Mouse (Mus musculus): Measurements from ENCODE around the gene Slc5a12.

Gene Slc5a12

GRCm38 (mm10) chr2:110596932-110597331, at the start of gene Slc5a12:
Gene Slc5a12 (plus strand): TSS chr2:110597298.
- no peak for DNase-seq (ENCODE audit: extremely low spot score, low spot score)

- no peak for DNase-seq (ENCODE audit: extremely low spot score, low spot score)
These were observed 41.0 kb upstream of the Slc5a12 start for GRCm38 (mm10) chr2:110556098-110556497.

- DNase-seq (ENCODE audit: extremely low spot score, low spot score) = no peak
These were observed 34.5 kb upstream of the Slc5a12 start for GRCm38 (mm10) chr2:110562621-110563020.

- DNase-seq (ENCODE audit: extremely low spot score, low spot score) = peak; percentile 55
These were observed 32.1 kb upstream of the Slc5a12 start for GRCm38 (mm10) chr2:110564673-110565627.

GRCm38 (mm10) chr2:110586692-110587091, 10.4 kb upstream of the Slc5a12 start:
- no peak for DNase-seq (ENCODE audit: extremely low spot score, low spot score)

GRCm38 (mm10) chr2:110590007-110590406, 7.1 kb upstream of the Slc5a12 start:
- DNase-seq (ENCODE audit: extremely low spot score, low spot score) = no peak

GRCm38 (mm10) chr2:110592276-110592675, 4.8 kb upstream of the Slc5a12 start:
- DNase-seq (ENCODE audit: extremely low spot score, low spot score) = no peak

- no peak for DNase-seq (ENCODE audit: extremely low spot score, low spot score)
These were observed 47.3 kb downstream of the Slc5a12 start for GRCm38 (mm10) chr2:110644358-110644757.

- DNase-seq (ENCODE audit: extremely low spot score, low spot score) = no peak
These were observed 47.7 kb downstream of the Slc5a12 start for GRCm38 (mm10) chr2:110644846-110645245.

GRCm38 (mm10) chr2:110663329-110663728, 66.2 kb downstream of the Slc5a12 start:
- no peak for DNase-seq (ENCODE audit: extremely low spot score, low spot score)

- no peak for DNase-seq (ENCODE audit: extremely low spot score, low spot score)
These were observed 74.0 kb downstream of the Slc5a12 start for GRCm38 (mm10) chr2:110671071-110671624.

All from neural tube, embryonic 10.5 days (tissue).